ENCODE assay signal across 7 mouse cellular contexts in genomic region chr11:115933747-115934110, GRCm38 (mm10). TPM values are rescaled to one million over a fixed set of nuclear protein-coding genes. Genes with fewer than 3 reads are reported as not detected.
DNase-seq lines count a peak whose midpoint lies in the region; ATAC-seq lines count a peak whose summit lies in the region.

No protein-coding gene starts in this region.

- no peak overlapping the region for H3K27ac ChIP-seq in neural tube, embryonic 11.5 days (ENCODE audit: low read depth, low read length)
- no peak overlapping the region for H3K27ac ChIP-seq in forebrain, embryonic 13.5 days
- peak overlapping the region; percentile 53; the same call in 1 of the 2 replicates for H3K27ac ChIP-seq in liver, embryonic 12.5 days
- peak overlapping the region; percentile 38; the same call in 1 of the 2 replicates for H3K27ac ChIP-seq in stomach, embryonic 15.5 days

- peak overlapping the region; percentile 84 for H3K4me3 ChIP-seq in neural tube, embryonic 11.5 days (ENCODE audit: low read depth, low read length)
- H3K4me3 ChIP-seq in forebrain, embryonic 13.5 days: peak overlapping the region; percentile 68
- peak overlapping the region; percentile 84 for H3K4me3 ChIP-seq in liver, embryonic 12.5 days
- peak overlapping the region; percentile 94 for H3K4me3 ChIP-seq in stomach, embryonic 15.5 days (replicated peaks)

- 0 out of 2 replicates have a peak, but pooled peaks cover 2% of the 10 kb centered on the region for H3K36me3 ChIP-seq in neural tube, embryonic 11.5 days (ENCODE audit: control insufficient read depth, insufficient read depth, low read length)
- peaks cover 38% of the 10 kb centered on the region for H3K36me3 ChIP-seq in forebrain, embryonic 13.5 days (ENCODE audit: poor library complexity, severe bottlenecking)
- peaks cover 48% of the 10 kb centered on the region for H3K36me3 ChIP-seq in liver, embryonic 12.5 days
- H3K36me3 ChIP-seq in stomach, embryonic 15.5 days: peaks cover 7% of the 10 kb centered on the region; the same call in 1 of the 2 replicates

- peak overlapping the region; percentile 84 for H3K4me2 ChIP-seq in neural tube, embryonic 11.5 days (ENCODE audit: low read depth)
- peak overlapping the region; percentile 93 for H3K4me2 ChIP-seq in forebrain, embryonic 13.5 days
- H3K4me2 ChIP-seq in liver, embryonic 12.5 days: peak overlapping the region; percentile 85
- peak overlapping the region; percentile 78 for H3K4me2 ChIP-seq in stomach, embryonic 15.5 days

- peaks cover 13% of the 10 kb centered on the region for H3K4me1 ChIP-seq in neural tube, embryonic 11.5 days (ENCODE audit: control insufficient read depth, insufficient read depth, low read length)
- H3K4me1 ChIP-seq in forebrain, embryonic 13.5 days: peaks cover 28% of the 10 kb centered on the region
- peaks cover 31% of the 10 kb centered on the region for H3K4me1 ChIP-seq in liver, embryonic 12.5 days
- H3K4me1 ChIP-seq in stomach, embryonic 15.5 days: peaks cover 20% of the 10 kb centered on the region

- no peaks in the 10 kb centered on the region for H3K27me3 ChIP-seq in neural tube, embryonic 11.5 days (ENCODE audit: control insufficient read depth, insufficient read depth, low read length)
- no peaks in the 10 kb centered on the region for H3K27me3 ChIP-seq in forebrain, embryonic 13.5 days
- no peaks in the 10 kb centered on the region for H3K27me3 ChIP-seq in liver, embryonic 12.5 days (replicated peaks)
- H3K27me3 ChIP-seq in stomach, embryonic 15.5 days (replicated peaks): no peaks in the 10 kb centered on the region

- ATAC-seq in neural tube, embryonic 11.5 days (ENCODE audit: insufficient read depth, low FRiP score, low TSS enrichment): no peak
- peak; percentile 73 for ATAC-seq in forebrain, embryonic 13.5 days
- ATAC-seq in liver, embryonic 12.5 days: peak; percentile 35
- peak; percentile 23; the same call in 1 of the 2 replicates for ATAC-seq in stomach, embryonic 15.5 days (ENCODE audit: insufficient read depth, low FRiP score, low read depth)

- no peaks in the 10 kb centered on the region for H3K9me3 ChIP-seq in neural tube, embryonic 11.5 days (ENCODE audit: control insufficient read depth, low read length)
- H3K9me3 ChIP-seq in forebrain, embryonic 13.5 days (replicated peaks): no peaks in the 10 kb centered on the region
- no peaks in the 10 kb centered on the region for H3K9me3 ChIP-seq in liver, embryonic 12.5 days (replicated peaks)
- no peaks in the 10 kb centered on the region for H3K9me3 ChIP-seq in stomach, embryonic 15.5 days

- peak overlapping the region; percentile 78 for H3K9ac ChIP-seq in neural tube, embryonic 11.5 days (ENCODE audit: low read length)
- peak overlapping the region; percentile 74 for H3K9ac ChIP-seq in forebrain, embryonic 13.5 days
- peak overlapping the region; percentile 83 for H3K9ac ChIP-seq in liver, embryonic 12.5 days
- H3K9ac ChIP-seq in stomach, embryonic 15.5 days: peak overlapping the region; percentile 78

- under 1% methylated on average over 16 of the region's 16 CpGs for WGBS in neural tube, embryonic 11.5 days
- WGBS in forebrain, embryonic 13.5 days: under 1% methylated on average over 16 of the region's 16 CpGs
- WGBS in liver, embryonic 12.5 days (ENCODE audit: insufficient replicate concordance): under 1% methylated on average over 16 of the region's 16 CpGs
- WGBS in stomach, embryonic 15.5 days: under 1% methylated on average over 16 of the region's 16 CpGs

- DNase-seq in neural tube, embryonic 11.5 days (ENCODE audit: low spot score): no peak
- DNase-seq in neural tube, embryonic 10.5 days (ENCODE audit: extremely low spot score, low spot score): no peak
- DNase-seq in left cerebral cortex, adult 9 months (ENCODE audit: low spot score in 2 of 2): no peak
- no peak for DNase-seq in cerebellum, adult 9-11 months

RNA-seq across cellular contexts. Expression of gene Recql5, which starts 0.5 kb away (rescaled TPM):
- 23.9 and 25.2 TPM in 2 replicates for polyA plus RNA-seq in neural tube, embryonic 11.5 days (2014; fragmentation: Nextera tagmentation; extraction: Ambion mirVana)
- polyA plus RNA-seq in forebrain, embryonic 13.5 days (2015; fragmentation: Nextera tagmentation; extraction: Ambion mirVana): 24.4 and 29.6 TPM in 2 replicates
- 14.9 and 17.6 TPM in 2 replicates for polyA plus RNA-seq in liver, embryonic 12.5 days (2016; fragmentation: Nextera tagmentation; extraction: Ambion mirVana)
- 16.3 and 21.9 TPM in 2 replicates for polyA plus RNA-seq in stomach, embryonic 15.5 days (2015; fragmentation: Nextera tagmentation; extraction: Ambion mirVana)

RNA-seq across cellular contexts. Expression of gene Sap30bp, which starts 0.6 kb away (rescaled TPM):
- 48.9 and 51.8 TPM in 2 replicates for polyA plus RNA-seq in neural tube, embryonic 11.5 days (2014; fragmentation: Nextera tagmentation; extraction: Ambion mirVana)
- polyA plus RNA-seq in forebrain, embryonic 13.5 days (2015; fragmentation: Nextera tagmentation; extraction: Ambion mirVana): 56.1 and 62.4 TPM in 2 replicates
- polyA plus RNA-seq in liver, embryonic 12.5 days (2016; fragmentation: Nextera tagmentation; extraction: Ambion mirVana): 23.1 and 24.5 TPM in 2 replicates
- 34.6 and 36.4 TPM in 2 replicates for polyA plus RNA-seq in stomach, embryonic 15.5 days (2015; fragmentation: Nextera tagmentation; extraction: Ambion mirVana)

RNA-seq across cellular contexts. Expression of gene Smim6, which starts 21.9 kb away (rescaled TPM):
- polyA plus RNA-seq in neural tube, embryonic 11.5 days (2014; fragmentation: Nextera tagmentation; extraction: Ambion mirVana): 0.42 TPM in 1 of 2 replicates, not detected in the other
- 0.80 and 0.86 TPM in 2 replicates for polyA plus RNA-seq in forebrain, embryonic 13.5 days (2015; fragmentation: Nextera tagmentation; extraction: Ambion mirVana)
- polyA plus RNA-seq in liver, embryonic 12.5 days (2016; fragmentation: Nextera tagmentation; extraction: Ambion mirVana): 3.1 and 3.7 TPM in 2 replicates
- polyA plus RNA-seq in stomach, embryonic 15.5 days (2015; fragmentation: Nextera tagmentation; extraction: Ambion mirVana): 40.9 and 43.0 TPM in 2 replicates

RNA-seq across cellular contexts. Expression of gene Smim5, which starts 34.0 kb away (rescaled TPM):
- polyA plus RNA-seq in neural tube, embryonic 11.5 days (2014; fragmentation: Nextera tagmentation; extraction: Ambion mirVana): 2.0 and 3.4 TPM in 2 replicates
- polyA plus RNA-seq in forebrain, embryonic 13.5 days (2015; fragmentation: Nextera tagmentation; extraction: Ambion mirVana): 1.4 and 1.5 TPM in 2 replicates
- 47.5 and 48.9 TPM in 2 replicates for polyA plus RNA-seq in liver, embryonic 12.5 days (2016; fragmentation: Nextera tagmentation; extraction: Ambion mirVana)
- polyA plus RNA-seq in stomach, embryonic 15.5 days (2015; fragmentation: Nextera tagmentation; extraction: Ambion mirVana): 3.5 and 5.5 TPM in 2 replicates

RNA-seq across cellular contexts. Expression of gene Itgb4, which starts 40.8 kb away (rescaled TPM):
- 0.58 and 0.72 TPM in 2 replicates for polyA plus RNA-seq in neural tube, embryonic 11.5 days (2014; fragmentation: Nextera tagmentation; extraction: Ambion mirVana)
- polyA plus RNA-seq in forebrain, embryonic 13.5 days (2015; fragmentation: Nextera tagmentation; extraction: Ambion mirVana): 0.21 and 0.38 TPM in 2 replicates
- polyA plus RNA-seq in liver, embryonic 12.5 days (2016; fragmentation: Nextera tagmentation; extraction: Ambion mirVana): 0.31 and 0.44 TPM in 2 replicates
- 13.4 and 13.5 TPM in 2 replicates for polyA plus RNA-seq in stomach, embryonic 15.5 days (2015; fragmentation: Nextera tagmentation; extraction: Ambion mirVana)

Comparison
In these comparisons a context has a peak if more than half of its experiments do, and no peak if none do; other contexts are left out.
1. H3K27ac ChIP-seq: peak in liver, embryonic 12.5 days (single experiment) and stomach, embryonic 15.5 days (single experiment); none in neural tube, embryonic 11.5 days (single experiment) and forebrain, embryonic 13.5 days (single experiment).
2. Peak in every context shown above with its lines, with median percentiles within 50 percentile points of each other: H3K4me2 ChIP-seq, H3K4me3 ChIP-seq and H3K9ac ChIP-seq.